Mouse (Mus musculus) spleen, adult 2 months (tissue): ENCODE results near the gene Decr2.

Experiments used
- CTCF ChIP-seq: fragments of 200-500 bp; IDR thresholded peaks from 2 replicates; pipeline ENCODE4 v1.5.1; 2011; ENCODE audit warnings: mild to moderate bottlenecking, inconsistent platforms; ENCODE audit not compliant: insufficient read depth, insufficient read length, insufficient replicate concordance; ENCODE audit errors: extremely low read depth
- POLR2A ChIP-seq: fragments of 200-500 bp; IDR thresholded peaks from 2 replicates; pipeline ENCODE4 v1.6.1; 2011; ENCODE audit warnings: low read depth, low read length, inconsistent platforms

- TF ChIP-seq CTCF (no peak), POLR2A (no peak)
These were observed 32.9 kb downstream of the Decr2 start for GRCm38 (mm10) chr17:26057278-26057677.
